Mouse (Mus musculus): ENCODE measurements around the gene Hspa1l. TPM values are rescaled to one million over a fixed set of nuclear protein-coding genes. Genes with fewer than 3 reads are reported as not detected.

The Hspa1l gene
- polyA plus RNA-seq, 1 experiment, result not detected

DNA sequence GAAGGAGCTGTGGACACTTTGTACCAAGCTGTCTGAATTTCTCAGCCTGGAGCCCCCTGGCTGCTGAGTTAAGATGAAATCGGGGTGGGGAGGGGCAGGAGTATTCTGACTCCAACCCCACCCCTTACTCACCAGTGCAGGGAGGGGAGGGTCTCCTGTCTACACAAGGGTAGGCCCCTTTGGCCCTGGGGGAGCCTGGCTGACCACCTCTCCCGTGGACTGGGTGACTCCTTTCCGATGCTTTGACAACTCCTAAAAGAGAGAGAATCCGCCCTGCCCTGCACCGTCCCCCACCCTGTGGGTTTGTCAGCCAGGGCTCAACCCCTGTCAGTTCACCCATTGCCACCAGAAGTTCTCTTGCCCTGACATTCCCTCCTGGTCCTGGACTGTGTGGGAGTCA is 53.7 kb downstream of the Hspa1l start:
- WGBS, result 80% methylated on average over 5 of the region's 5 CpGs
- TF ChIP-seq POLR2A (IDR thresholded peaks at IDR 0.05; ENCODE audit: insufficient read depth, low read depth, low read length) (no peak), CTCF (IDR thresholded peaks at IDR 0.05; ENCODE audit: insufficient read depth, low read depth, low read length) (no peak)
- H3K27ac ChIP-seq (ENCODE audit: insufficient read depth, low read depth, low read length), result no peak overlapping the region
- peaks cover 20% of the 10 kb centered on the region for H3K4me1 ChIP-seq (ENCODE audit: control insufficient read depth, insufficient read depth, low read length)
- no peak overlapping the region for H3K4me3 ChIP-seq (ENCODE audit: insufficient read depth, low read depth, low read length)

DNA sequence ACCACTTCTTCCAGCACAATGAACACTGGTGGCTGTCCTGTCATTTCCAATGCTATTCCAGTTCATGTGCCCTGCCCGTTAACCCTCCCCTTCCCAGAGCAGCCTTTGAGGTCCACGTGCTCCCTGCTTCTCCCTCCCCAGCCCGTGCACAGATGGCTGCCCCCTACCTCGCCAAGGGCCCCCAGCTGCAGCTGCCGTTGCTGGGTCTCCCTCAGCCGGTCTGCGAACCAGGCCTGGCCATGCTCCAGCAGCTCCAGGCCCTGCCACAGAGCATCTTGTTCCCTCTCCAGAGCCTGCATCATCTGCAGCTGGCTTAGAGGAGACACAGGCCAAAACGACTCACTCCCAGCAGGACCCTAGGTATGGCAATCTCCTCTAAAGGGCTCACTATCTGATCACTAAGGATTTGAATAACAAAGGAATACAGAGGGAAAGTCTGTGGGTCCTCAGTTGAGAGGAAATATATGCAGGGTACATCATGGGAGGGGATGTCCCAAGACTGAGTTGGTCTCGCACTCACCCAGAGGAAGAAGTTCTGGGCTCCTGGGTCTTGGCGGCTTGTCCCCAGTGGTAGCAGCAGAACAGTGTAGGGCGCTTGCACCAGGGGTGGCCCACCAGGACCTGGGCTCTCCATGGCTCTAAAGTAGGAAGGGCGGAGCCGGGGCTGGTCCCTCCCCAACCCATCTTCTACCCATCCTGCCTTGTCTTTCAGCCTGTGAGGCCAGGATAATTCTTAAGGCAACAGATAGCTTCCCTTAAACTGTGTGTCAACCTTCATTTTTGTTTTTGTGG is 55.0 kb downstream of the Hspa1l start, which contains the start of gene Sapcd1:
Gene Sapcd1 (minus strand): TSS at position 740 of the 792 bp plus-strand sequence.
- peaks cover 16% of the 10 kb centered on the region for H3K4me1 ChIP-seq (ENCODE audit: control insufficient read depth, insufficient read depth, low read length)
- H3K27ac ChIP-seq (ENCODE audit: insufficient read depth, low read depth, low read length), result no peak within 1 kb of the TSS
- TF ChIP-seq CTCF (IDR thresholded peaks at IDR 0.05; ENCODE audit: insufficient read depth, low read depth, low read length) (no peak), POLR2A (IDR thresholded peaks at IDR 0.05; ENCODE audit: insufficient read depth, low read depth, low read length) (no peak)
- WGBS, result 44% methylated on average over 13 of the region's 13 CpGs
- H3K4me3 ChIP-seq (ENCODE audit: insufficient read depth, low read depth, low read length), result no peak within 1 kb of the TSS

DNA sequence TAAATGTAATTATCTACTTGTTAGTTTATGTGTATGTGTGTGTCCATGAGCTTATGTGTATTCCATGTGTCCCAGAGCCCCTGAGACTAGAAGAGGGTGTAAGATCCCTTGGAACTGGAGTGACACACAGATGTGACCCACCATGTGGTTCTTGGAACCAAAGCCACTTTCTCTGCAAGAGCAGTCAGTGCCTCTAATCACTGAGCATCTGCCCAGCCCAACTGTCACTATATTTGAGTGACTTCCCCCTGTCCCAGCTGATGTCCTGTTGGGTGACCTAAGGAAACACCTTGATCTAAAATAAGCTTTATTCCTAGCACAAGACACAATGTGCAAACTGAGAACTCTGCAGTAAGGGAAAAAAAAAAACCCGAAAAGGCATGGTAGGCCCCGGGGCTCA is 55.8 kb downstream of the Hspa1l start:
- H3K4me3 ChIP-seq (ENCODE audit: insufficient read depth, low read depth, low read length), result no peak overlapping the region
- no peak overlapping the region for H3K27ac ChIP-seq (ENCODE audit: insufficient read depth, low read depth, low read length)
- peaks cover 16% of the 10 kb centered on the region for H3K4me1 ChIP-seq (ENCODE audit: control insufficient read depth, insufficient read depth, low read length)
- TF ChIP-seq CTCF (IDR thresholded peaks at IDR 0.05; ENCODE audit: insufficient read depth, low read depth, low read length), result no peak
- no peak for TF ChIP-seq POLR2A (IDR thresholded peaks at IDR 0.05; ENCODE audit: insufficient read depth, low read depth, low read length)
- WGBS, result 82% methylated on average over 2 of the region's 2 CpGs

Other genes with a start within 250 kb of the Hspa1l start
- gene C4b, start 228.8 kb upstream of the Hspa1l start, polyA plus RNA-seq (2012; ENCODE audit: insufficient read depth, insufficient read length, low replicate concordance, missing spikeins), result not detected in 2 replicates
- not detected in 2 replicates for gene Cyp21a1, start 168.1 kb upstream of the Hspa1l start, polyA plus RNA-seq (2012; ENCODE audit: insufficient read depth, insufficient read length, low replicate concordance, missing spikeins)
- not detected in 2 replicates for gene Stk19, start 135.8 kb upstream of the Hspa1l start, polyA plus RNA-seq (2012; ENCODE audit: insufficient read depth, insufficient read length, low replicate concordance, missing spikeins)
- gene Dxo, start 135.7 kb upstream of the Hspa1l start, polyA plus RNA-seq (2012; ENCODE audit: insufficient read depth, insufficient read length, low replicate concordance, missing spikeins), result not detected in 2 replicates
- not detected in 2 replicates for gene Skiv2l, start 122.5 kb upstream of the Hspa1l start, polyA plus RNA-seq (2012; ENCODE audit: insufficient read depth, insufficient read length, low replicate concordance, missing spikeins)
- not detected in 2 replicates for gene Nelfe, start 122.3 kb upstream of the Hspa1l start, polyA plus RNA-seq (2012; ENCODE audit: insufficient read depth, insufficient read length, low replicate concordance, missing spikeins)
- not detected in 2 replicates for gene Cfb, start 110.2 kb upstream of the Hspa1l start, polyA plus RNA-seq (2012; ENCODE audit: insufficient read depth, insufficient read length, low replicate concordance, missing spikeins)
- not detected in 2 replicates for gene Zbtb12, start 93.2 kb upstream of the Hspa1l start, polyA plus RNA-seq (2012; ENCODE audit: insufficient read depth, insufficient read length, low replicate concordance, missing spikeins)
- gene Gm20547, start 90.7 kb upstream of the Hspa1l start, polyA plus RNA-seq (2012; ENCODE audit: insufficient read depth, insufficient read length, low replicate concordance, missing spikeins), result not detected in 2 replicates
- gene C2, start 74.4 kb upstream of the Hspa1l start, polyA plus RNA-seq (2012; ENCODE audit: insufficient read depth, insufficient read length, low replicate concordance, missing spikeins), result not detected in 2 replicates
- gene Ehmt2, start 74.2 kb upstream of the Hspa1l start, polyA plus RNA-seq (2012; ENCODE audit: insufficient read depth, insufficient read length, low replicate concordance, missing spikeins), result 130 TPM in 1 of 2 replicates, not detected in the other
- not detected in 2 replicates for gene Slc44a4, start 58.2 kb upstream of the Hspa1l start, polyA plus RNA-seq (2012; ENCODE audit: insufficient read depth, insufficient read length, low replicate concordance, missing spikeins)
- not detected in 2 replicates for gene Neu1, start 41.5 kb upstream of the Hspa1l start, polyA plus RNA-seq (2012; ENCODE audit: insufficient read depth, insufficient read length, low replicate concordance, missing spikeins)
- not detected in 2 replicates for gene Hspa1b, start 13.5 kb upstream of the Hspa1l start, polyA plus RNA-seq (2012; ENCODE audit: insufficient read depth, insufficient read length, low replicate concordance, missing spikeins)
- not detected in 2 replicates for gene Gm20481, start 2.8 kb upstream of the Hspa1l start, polyA plus RNA-seq (2012; ENCODE audit: insufficient read depth, insufficient read length, low replicate concordance, missing spikeins)
- gene Hspa1a, start 547 bp upstream of the Hspa1l start, polyA plus RNA-seq (2012; ENCODE audit: insufficient read depth, insufficient read length, low replicate concordance, missing spikeins), result not detected in 2 replicates
- gene Lsm2, start 9.2 kb downstream of the Hspa1l start, polyA plus RNA-seq (2012; ENCODE audit: insufficient read depth, insufficient read length, low replicate concordance, missing spikeins), result not detected in 2 replicates
- not detected in 2 replicates for gene Vars, start 28.3 kb downstream of the Hspa1l start, polyA plus RNA-seq (2012; ENCODE audit: insufficient read depth, insufficient read length, low replicate concordance, missing spikeins)
- not detected in 2 replicates for gene Vwa7, start 43.9 kb downstream of the Hspa1l start, polyA plus RNA-seq (2012; ENCODE audit: insufficient read depth, insufficient read length, low replicate concordance, missing spikeins)
- gene Sapcd1, start 55.3 kb downstream of the Hspa1l start, polyA plus RNA-seq (2012; ENCODE audit: insufficient read depth, insufficient read length, low replicate concordance, missing spikeins), result not detected in 2 replicates
- gene Msh5, start 74.0 kb downstream of the Hspa1l start, polyA plus RNA-seq (2012; ENCODE audit: insufficient read depth, insufficient read length, low replicate concordance, missing spikeins), result not detected in 2 replicates
- gene Clic1, start 77.3 kb downstream of the Hspa1l start, polyA plus RNA-seq (2012; ENCODE audit: insufficient read depth, insufficient read length, low replicate concordance, missing spikeins), result not detected in 2 replicates
- gene Ddah2, start 86.3 kb downstream of the Hspa1l start, polyA plus RNA-seq (2012; ENCODE audit: insufficient read depth, insufficient read length, low replicate concordance, missing spikeins), result not detected in 2 replicates
- gene Ly6g6c, start 92.7 kb downstream of the Hspa1l start, polyA plus RNA-seq (2012; ENCODE audit: insufficient read depth, insufficient read length, low replicate concordance, missing spikeins), result not detected in 2 replicates
- gene Mpig6b, start 93.5 kb downstream of the Hspa1l start, polyA plus RNA-seq (2012; ENCODE audit: insufficient read depth, insufficient read length, low replicate concordance, missing spikeins), result not detected in 2 replicates
- gene Ly6g6e, start 104.2 kb downstream of the Hspa1l start, polyA plus RNA-seq (2012; ENCODE audit: insufficient read depth, insufficient read length, low replicate concordance, missing spikeins), result not detected in 2 replicates
- gene Ly6g6d, start 105.4 kb downstream of the Hspa1l start, polyA plus RNA-seq (2012; ENCODE audit: insufficient read depth, insufficient read length, low replicate concordance, missing spikeins), result not detected in 2 replicates
- gene Ly6g6f, start 112.9 kb downstream of the Hspa1l start, polyA plus RNA-seq (2012; ENCODE audit: insufficient read depth, insufficient read length, low replicate concordance, missing spikeins), result not detected in 2 replicates
- not detected in 2 replicates for gene Abhd16a, start 116.6 kb downstream of the Hspa1l start, polyA plus RNA-seq (2012; ENCODE audit: insufficient read depth, insufficient read length, low replicate concordance, missing spikeins)
- not detected in 2 replicates for gene Ly6g5c, start 135.6 kb downstream of the Hspa1l start, polyA plus RNA-seq (2012; ENCODE audit: insufficient read depth, insufficient read length, low replicate concordance, missing spikeins)
- not detected in 2 replicates for gene Ly6g5b, start 142.7 kb downstream of the Hspa1l start, polyA plus RNA-seq (2012; ENCODE audit: insufficient read depth, insufficient read length, low replicate concordance, missing spikeins)
- gene Gpank1, start 148.8 kb downstream of the Hspa1l start, polyA plus RNA-seq (2012; ENCODE audit: insufficient read depth, insufficient read length, low replicate concordance, missing spikeins), result not detected in 2 replicates
- gene Csnk2b, start 149.3 kb downstream of the Hspa1l start, polyA plus RNA-seq (2012; ENCODE audit: insufficient read depth, insufficient read length, low replicate concordance, missing spikeins), result not detected in 2 replicates
- gene D17H6S53E, start 153.7 kb downstream of the Hspa1l start, polyA plus RNA-seq (2012; ENCODE audit: insufficient read depth, insufficient read length, low replicate concordance, missing spikeins), result not detected in 2 replicates
- gene Apom, start 159.3 kb downstream of the Hspa1l start, polyA plus RNA-seq (2012; ENCODE audit: insufficient read depth, insufficient read length, low replicate concordance, missing spikeins), result not detected in 2 replicates
- gene Bag6, start 162.5 kb downstream of the Hspa1l start, polyA plus RNA-seq (2012; ENCODE audit: insufficient read depth, insufficient read length, low replicate concordance, missing spikeins), result 684 TPM in 1 of 2 replicates, not detected in the other
- 146 and 391 TPM in 2 replicates for gene Prrc2a, start 192.2 kb downstream of the Hspa1l start, polyA plus RNA-seq (2012; ENCODE audit: insufficient read depth, insufficient read length, low replicate concordance, missing spikeins)
- gene Aif1, start 203.4 kb downstream of the Hspa1l start, polyA plus RNA-seq (2012; ENCODE audit: insufficient read depth, insufficient read length, low replicate concordance, missing spikeins), result not detected in 2 replicates
- not detected in 2 replicates for gene Lst1, start 215.7 kb downstream of the Hspa1l start, polyA plus RNA-seq (2012; ENCODE audit: insufficient read depth, insufficient read length, low replicate concordance, missing spikeins)
- not detected in 2 replicates for gene Ltb, start 221.7 kb downstream of the Hspa1l start, polyA plus RNA-seq (2012; ENCODE audit: insufficient read depth, insufficient read length, low replicate concordance, missing spikeins)
- gene Tnf, start 229.3 kb downstream of the Hspa1l start, polyA plus RNA-seq (2012; ENCODE audit: insufficient read depth, insufficient read length, low replicate concordance, missing spikeins), result not detected in 2 replicates
- gene Lta, start 232.6 kb downstream of the Hspa1l start, polyA plus RNA-seq (2012; ENCODE audit: insufficient read depth, insufficient read length, low replicate concordance, missing spikeins), result not detected in 2 replicates
- gene Gm16181, start 248.1 kb downstream of the Hspa1l start, polyA plus RNA-seq (2012; ENCODE audit: insufficient read depth, insufficient read length, low replicate concordance, missing spikeins), result not detected in 2 replicates